Mouse (Mus musculus) kidney, postnatal 0 days (tissue): ENCODE measurements around the gene Mrpl23. TPM values are rescaled to one million over a fixed set of nuclear protein-coding genes. Genes with fewer than 3 reads are reported as not detected.

Source experiments
- ATAC-seq: fragments of 200-750 bp; cut with Nextera tagmentation; replicated peaks from 2 replicates; pipeline ENCODE4 v1.8.0; 2017; ENCODE audit warnings: low read depth, moderate number of reproducible peaks, moderate TSS enrichment, moderate library complexity; ENCODE audit not compliant: low FRiP score
- DNase-seq: peaks from one replicate; pipeline ENCODE4 v3.0.0-alpha.2; 2016; ENCODE audit warnings: low spot score
- H3K27ac ChIP-seq: fragments of 300-500 bp; sonication (generic); 2 replicates; pipeline ENCODE4 v1.5.1; 2014; ENCODE audit warnings: mild to moderate bottlenecking
- H3K27me3 ChIP-seq: fragments of 300-500 bp; sonication (generic); 2 replicates; pipeline ENCODE4 v1.6.1; 2014; ENCODE audit warnings: low read length, mixed read lengths; ENCODE audit not compliant: insufficient read depth
- H3K36me3 ChIP-seq: fragments of 300-500 bp; sonication (generic); 2 replicates; pipeline ENCODE4 v1.6.1; 2014; ENCODE audit warnings: low read length, mixed read lengths; ENCODE audit not compliant: insufficient read depth
- H3K4me1 ChIP-seq: fragments of 300-500 bp; sonication (generic); replicated peaks from 2 replicates; pipeline ENCODE4 v1.6.1; 2014; ENCODE audit warnings: antibody characterized with exemption, low read length, mixed read lengths; ENCODE audit not compliant: insufficient read depth
- H3K4me2 ChIP-seq: fragments of 300-500 bp; sonication (generic); 2 replicates; pipeline ENCODE4 v1.6.1; 2014; ENCODE audit warnings: mild to moderate bottlenecking, low read length, moderate library complexity, mixed read lengths
- H3K4me3 ChIP-seq: fragments of 300-500 bp; sonication (generic); replicated peaks from 2 replicates; pipeline ENCODE4 v1.5.1; 2014; ENCODE audit warnings: low read depth, low read length
- H3K9ac ChIP-seq: fragments of 300-500 bp; sonication (generic); 2 replicates; pipeline ENCODE4 v1.6.1; 2014; ENCODE audit warnings: low read depth, low read length
- H3K9me3 ChIP-seq: fragments of 300-500 bp; sonication (generic); replicated peaks from 2 replicates; pipeline ENCODE4 v1.6.1; 2016; ENCODE audit warnings: low read length, inconsistent platforms, mixed read lengths
- CTCF ChIP-seq: IDR thresholded peaks from 2 replicates; pipeline ENCODE4 v1.5.1; 2016; ENCODE audit warnings: antibody characterized with exemption, low read depth, mild to moderate bottlenecking, moderate library complexity
- WGBS: fragments of 180-500 bp; shearing (Covaris S2); extraction: QIAGEN DNeasy Blood & Tissue Kit; methylation state at CpG from one replicate; pipeline ENCODE4 v1.1.7; 2014; 5-methylcytosine and 5-hydroxymethylcytosine counted together
- polyA plus RNA-seq: library from polyadenylated mRNA; unstranded; fragments of >200 nt; fragmentation: Nextera tagmentation; extraction: Ambion mirVana; gene quantifications from 2 replicates; pipeline ENCODE4 v1.2.1, GENCODE M21; 2015

Gene Mrpl23
- polyA plus RNA-seq, 1 experiment from 2014 or later, result 22.6 TPM

- peak overlapping the region; percentile 92 for H3K27ac ChIP-seq
- H3K4me2 ChIP-seq, result no peak overlapping the region
- no peaks in the 10 kb centered on the region for H3K27me3 ChIP-seq
- DNase-seq (peak; percentile 85), ATAC-seq (no peak)
- no peaks in the 10 kb centered on the region for H3K36me3 ChIP-seq
- H3K4me1 ChIP-seq, result peaks cover 13% of the 10 kb centered on the region; the same call in 1 of the 2 replicates
- no peak overlapping the region for H3K4me3 ChIP-seq
- no peak overlapping the region for H3K9ac ChIP-seq
- TF ChIP-seq CTCF, result no peak
- H3K9me3 ChIP-seq, result no peaks in the 10 kb centered on the region
- WGBS, result 17% methylated on average over 12 of the region's 12 CpGs
Measured at GRCm38 (mm10) chr7:142510021-142510777, 22.3 kb upstream of the Mrpl23 start.

- Histone ChIP-seq H3K4me1 (peaks cover 15% of the 10 kb centered on the region; the same call in 1 of the 2 replicates), H3K9me3 (no peaks in the 10 kb centered on the region), H3K36me3 (no peaks in the 10 kb centered on the region), H3K4me3 (no peak overlapping the region), H3K4me2 (no peak overlapping the region), H3K27ac (no peak overlapping the region), H3K9ac (no peak overlapping the region), H3K27me3 (no peaks in the 10 kb centered on the region)
- DNase-seq, result no peak
- ATAC-seq, result no peak
- 64% methylated on average over 4 of the region's 4 CpGs for WGBS
- TF ChIP-seq CTCF, result no peak
Measured at GRCm38 (mm10) chr7:142514048-142514447, 18.4 kb upstream of the Mrpl23 start.

DNA sequence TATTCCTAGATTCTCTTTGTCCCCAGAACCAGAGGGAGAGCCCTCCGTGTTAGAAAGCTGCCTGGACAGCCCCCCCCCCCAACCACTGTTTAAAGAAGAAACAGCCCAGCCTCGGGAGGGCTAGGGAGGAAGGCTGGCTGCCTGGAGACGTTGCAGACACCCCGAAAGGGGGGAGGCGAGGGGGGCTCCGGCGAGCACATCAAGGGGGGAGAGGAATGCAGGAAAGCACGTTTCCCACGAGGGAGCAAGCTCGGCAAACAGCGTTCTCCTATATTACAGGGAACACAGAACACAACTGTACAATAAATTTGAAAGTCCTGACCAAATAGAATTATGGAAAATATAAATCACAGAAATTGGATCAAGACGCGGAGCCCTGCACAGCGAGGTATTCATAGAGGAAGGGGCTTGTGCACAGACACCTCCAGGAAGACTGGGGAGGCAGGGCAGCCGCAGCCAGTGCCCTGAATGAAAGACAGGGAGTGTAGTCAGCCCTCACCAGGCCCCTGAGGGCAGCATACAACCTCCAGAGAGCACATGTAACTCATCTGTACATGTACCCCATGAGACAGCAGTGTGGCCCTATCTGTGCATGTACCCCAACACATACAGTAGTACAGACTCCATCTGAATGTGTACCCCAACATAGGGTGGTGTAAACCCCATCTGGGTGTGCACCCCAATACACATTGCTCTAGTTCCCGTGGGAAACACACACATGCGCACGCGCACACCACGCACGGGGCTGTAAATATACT, 16.1 kb upstream of the Mrpl23 start:
- DNase-seq, result peak; percentile 76
- no peaks in the 10 kb centered on the region for H3K27me3 ChIP-seq
- no peak overlapping the region for H3K9ac ChIP-seq
- 33% methylated on average over 21 of the region's 21 CpGs for WGBS
- peaks cover 10% of the 10 kb centered on the region; the same call in 1 of the 2 replicates for H3K4me1 ChIP-seq
- H3K9me3 ChIP-seq, result no peaks in the 10 kb centered on the region
- peak overlapping the region; percentile 71 for H3K27ac ChIP-seq
- TF ChIP-seq CTCF, result no peak
- H3K4me3 ChIP-seq, result no peak overlapping the region
- 0 out of 2 replicates have a peak, but pooled peaks have one; percentile 19 for ATAC-seq
- no peaks in the 10 kb centered on the region for H3K36me3 ChIP-seq
- peak overlapping the region; percentile 14; the same call in 1 of the 2 replicates for H3K4me2 ChIP-seq

- no peak for TF ChIP-seq CTCF
- no peak overlapping the region for H3K4me3 ChIP-seq
- peaks cover 10% of the 10 kb centered on the region; the same call in 1 of the 2 replicates for H3K4me1 ChIP-seq
- 67% methylated on average over 3 of the region's 3 CpGs for WGBS
- H3K4me2 ChIP-seq, result no peak overlapping the region
- no peak overlapping the region for H3K9ac ChIP-seq
- no peak for ATAC-seq
- no peaks in the 10 kb centered on the region for H3K27me3 ChIP-seq
- DNase-seq, result no peak
- no peak overlapping the region for H3K27ac ChIP-seq
- H3K9me3 ChIP-seq, result no peaks in the 10 kb centered on the region
- H3K36me3 ChIP-seq, result no peaks in the 10 kb centered on the region
Measured at GRCm38 (mm10) chr7:142517531-142517930, 15.0 kb upstream of the Mrpl23 start.

- ATAC-seq (no peak), DNase-seq (no peak)
- Histone ChIP-seq H3K9ac (no peak overlapping the region), H3K4me1 (peaks cover 26% of the 10 kb centered on the region), H3K4me2 (no peak overlapping the region), H3K27me3 (no peaks in the 10 kb centered on the region), H3K36me3 (no peaks in the 10 kb centered on the region), H3K4me3 (no peak overlapping the region), H3K9me3 (no peaks in the 10 kb centered on the region), H3K27ac (no peak overlapping the region)
- WGBS, result 87% methylated on average over 4 of the region's 4 CpGs
- TF ChIP-seq CTCF, result no peak
Measured at GRCm38 (mm10) chr7:142520331-142520730, 12.2 kb upstream of the Mrpl23 start.

DNA sequence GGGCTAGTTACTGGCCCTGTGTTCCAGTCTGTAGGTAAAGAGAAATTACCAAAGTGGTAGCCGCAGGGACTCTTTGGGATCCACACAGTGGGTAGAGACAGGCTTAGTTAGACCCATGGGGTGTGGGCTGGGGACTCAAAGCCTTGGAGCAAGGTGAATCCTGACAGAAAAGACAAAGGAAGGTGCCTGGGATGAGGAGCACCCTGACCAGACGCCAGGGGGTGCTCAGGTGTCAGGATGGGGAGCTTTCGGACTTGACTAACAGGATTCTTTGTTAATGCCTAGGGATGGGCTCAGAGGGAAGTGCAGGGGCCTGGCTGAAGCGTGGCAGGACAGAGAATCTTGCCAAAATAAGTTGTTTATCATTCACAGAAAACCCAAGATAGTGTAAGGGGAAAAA, 10.1 kb upstream of the Mrpl23 start:
- Histone ChIP-seq H3K27ac (peak overlapping the region; percentile 73; the same call in 1 of the 2 replicates), H3K9ac (no peak overlapping the region), H3K4me2 (no peak overlapping the region), H3K36me3 (no peaks in the 10 kb centered on the region), H3K27me3 (no peaks in the 10 kb centered on the region), H3K4me3 (no peak overlapping the region), H3K4me1 (peaks cover 23% of the 10 kb centered on the region), H3K9me3 (no peaks in the 10 kb centered on the region)
- ATAC-seq (no peak), DNase-seq (peak; percentile 84)
- 25% methylated on average over 4 of the region's 4 CpGs for WGBS
- TF ChIP-seq CTCF, result peak; percentile 76
